Mouse (Mus musculus) yolk sac, embryonic 10.5 days (tissue): Measurements from ENCODE around the gene Ebf1.
"Not testable (repeated sequence)": the region's sequence is repeated elsewhere in the genome, so short reads cannot be mapped to it uniquely, and the experiment has no call there.

ENCODE experiments used
- DNase-seq: peaks from one replicate; pipeline ENCODE4 v3.0.0-alpha.2; 2017; ENCODE audit warnings: low spot score

The Ebf1 gene

GRCm38 (mm10) chr11:44616788-44617712 is at the start of gene Ebf1:
TSS of gene Ebf1 (plus strand) at chr11:44617317.
- DNase-seq, result peak; percentile 91

DNA sequence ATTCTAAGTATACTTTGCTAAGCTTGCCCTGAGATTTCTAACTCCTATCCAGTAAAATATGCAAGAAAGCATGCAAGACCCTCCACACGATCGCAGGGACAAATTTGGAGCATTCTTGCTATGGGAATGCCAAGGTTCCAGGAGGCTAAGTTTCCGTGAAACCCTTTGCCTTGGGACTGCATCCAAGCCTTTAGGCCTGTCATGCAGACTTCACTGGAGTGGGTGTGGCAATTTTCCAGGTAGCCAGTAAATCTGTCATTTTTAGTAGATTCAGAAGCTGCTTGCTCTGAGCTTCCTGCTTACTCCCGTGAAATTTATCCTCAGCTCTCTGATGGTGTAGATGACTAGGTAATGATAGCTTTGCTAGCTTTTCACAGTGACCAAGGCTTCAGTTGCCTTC is 46.8 kb upstream of the Ebf1 start:
- not testable (repeated sequence) for DNase-seq

DNA sequence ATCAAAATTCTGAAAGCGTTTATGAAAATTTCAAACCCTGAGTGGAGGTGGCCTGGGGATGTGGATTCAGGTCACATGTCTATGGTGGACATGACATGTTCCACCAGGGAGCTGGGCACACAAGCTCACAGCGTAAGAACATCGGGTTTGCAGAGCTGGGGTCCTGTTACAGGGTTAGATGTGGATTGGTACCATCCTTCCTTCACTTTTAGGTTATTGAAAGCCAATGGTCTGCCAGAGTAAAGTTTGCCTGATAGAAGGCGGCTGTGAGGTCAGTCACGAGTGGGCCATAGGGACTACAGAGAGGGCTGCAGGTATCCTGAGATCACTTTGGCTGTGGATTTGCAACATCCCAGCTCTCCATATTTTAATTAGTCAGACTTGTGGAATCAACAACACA is 44.3 kb upstream of the Ebf1 start:
- no peak for DNase-seq

DNA sequence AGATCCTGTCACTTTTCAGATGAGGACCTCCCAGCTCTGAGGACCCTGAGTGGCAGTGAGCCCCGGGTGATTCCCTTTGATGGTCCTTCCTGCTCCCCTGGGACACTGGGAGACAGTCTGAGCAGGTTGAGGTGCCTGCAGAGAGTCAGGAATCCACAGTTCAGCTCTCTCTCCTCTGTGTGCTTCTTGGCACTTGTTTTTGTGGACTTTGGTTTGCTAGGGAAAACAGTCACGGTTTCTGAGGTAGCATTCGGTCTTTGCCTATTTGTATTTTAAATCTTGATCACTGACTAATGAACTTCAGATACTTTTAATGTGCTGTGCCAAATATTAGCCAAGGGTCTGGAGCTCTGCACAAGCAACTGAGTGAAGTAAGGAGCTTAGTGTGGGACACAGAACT is 43.7 kb upstream of the Ebf1 start:
- peak; percentile 22 for DNase-seq

GRCm38 (mm10) chr11:44574391-44574790 is 42.7 kb upstream of the Ebf1 start:
- no peak for DNase-seq

GRCm38 (mm10) chr11:44574820-44575219 is 42.3 kb upstream of the Ebf1 start:
- DNase-seq, result no peak

- no peak for DNase-seq
These were observed 39.2 kb upstream of the Ebf1 start for GRCm38 (mm10) chr11:44577911-44578310.

DNA sequence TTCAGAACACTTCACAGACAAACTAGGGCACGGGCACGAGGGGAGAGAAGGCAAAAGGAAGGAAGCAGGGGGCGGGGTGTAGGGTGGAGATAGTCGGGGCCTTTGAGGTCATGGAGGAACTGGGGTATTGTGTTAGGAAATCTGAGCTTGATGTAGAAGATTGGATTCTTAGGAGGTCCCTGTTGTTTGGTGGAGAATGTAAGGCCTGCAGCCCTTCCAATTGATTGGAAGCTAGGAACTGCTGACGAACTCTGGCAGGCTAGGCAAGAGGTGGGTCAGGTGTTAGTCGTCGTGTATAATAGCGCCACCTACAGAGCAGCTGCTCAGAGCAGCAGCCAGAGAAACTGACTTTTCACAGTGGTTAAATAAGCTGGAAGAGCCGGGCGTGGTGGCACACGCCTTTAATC is 35.8 kb upstream of the Ebf1 start:
- peak; percentile 38 for DNase-seq

DNA sequence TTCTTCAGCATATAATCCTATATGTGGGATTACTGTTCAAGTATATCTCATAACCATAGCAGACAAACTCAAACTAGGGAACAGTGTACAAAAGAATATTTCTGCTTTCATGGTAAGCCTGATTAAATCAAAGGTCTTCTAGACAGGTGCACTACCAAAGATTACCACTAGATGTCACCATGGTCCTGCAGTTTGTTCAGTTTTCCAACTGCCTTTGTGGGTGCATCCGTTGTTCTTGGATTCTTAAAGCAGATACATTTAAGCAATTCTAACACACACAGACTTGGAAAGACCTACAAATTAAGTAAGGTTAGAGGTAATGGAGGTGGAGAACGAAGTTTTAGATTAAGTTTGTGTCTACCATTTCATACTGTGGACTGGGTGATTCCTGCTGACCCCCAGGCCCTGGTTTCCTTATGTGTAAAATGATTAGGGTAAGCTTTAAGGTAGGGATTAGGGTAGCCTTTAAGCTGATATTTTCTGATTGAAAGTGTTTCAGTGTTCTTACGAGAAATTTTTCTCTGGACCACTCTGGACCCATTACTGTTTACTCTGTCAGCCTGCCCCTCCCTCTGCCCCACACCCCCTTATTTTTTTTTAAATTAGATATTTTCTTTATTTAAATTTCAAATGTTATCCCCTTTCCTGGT is 30.9 kb upstream of the Ebf1 start:
- DNase-seq, result peak; percentile 17

DNA sequence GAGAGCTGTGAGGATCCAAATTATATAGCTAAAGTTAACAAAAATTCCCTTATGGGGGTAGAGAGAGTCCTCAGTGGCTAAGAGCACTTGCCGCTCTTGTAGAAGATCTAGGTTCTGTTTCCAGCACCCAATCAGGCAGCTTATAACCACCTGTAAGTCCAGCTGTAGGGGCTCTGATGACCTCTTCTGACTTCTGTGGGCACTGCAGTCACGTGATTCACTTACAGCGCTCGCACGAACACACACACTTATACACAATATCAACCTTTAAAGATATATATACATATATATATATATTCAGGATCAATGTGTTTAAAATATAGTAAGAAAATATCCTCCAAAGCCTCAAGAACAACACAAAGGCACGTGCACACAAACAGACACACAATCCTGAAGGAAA is 24.1 kb upstream of the Ebf1 start:
- no peak for DNase-seq

- no peak for DNase-seq
These were observed 22.3 kb upstream of the Ebf1 start for GRCm38 (mm10) chr11:44594768-44595167.

DNA sequence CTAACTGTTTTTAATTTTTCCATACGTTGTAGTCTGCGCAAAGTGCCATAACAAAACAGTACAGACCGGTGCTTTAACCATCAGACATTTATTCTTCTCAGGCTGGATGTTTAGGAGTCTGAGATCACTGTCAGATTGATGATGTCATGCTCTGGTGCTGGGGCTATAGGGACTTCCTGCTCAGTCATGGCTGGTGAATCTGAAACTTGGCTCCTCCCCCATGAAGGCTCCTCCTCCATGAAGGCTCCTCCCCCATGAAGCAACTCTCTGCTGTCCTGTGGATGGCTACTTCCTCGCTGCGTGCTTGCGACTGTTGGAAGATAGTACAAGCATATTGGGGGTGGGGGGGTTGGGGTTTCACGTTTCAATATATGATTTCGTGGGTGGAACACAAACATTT is 10.2 kb upstream of the Ebf1 start:
- DNase-seq, result no peak

GRCm38 (mm10) chr11:44608646-44609045 is 8.5 kb upstream of the Ebf1 start:
- DNase-seq, result no peak

- DNase-seq, result peak; percentile 70
These were observed 5.9 kb upstream of the Ebf1 start for GRCm38 (mm10) chr11:44610971-44611781.

DNA sequence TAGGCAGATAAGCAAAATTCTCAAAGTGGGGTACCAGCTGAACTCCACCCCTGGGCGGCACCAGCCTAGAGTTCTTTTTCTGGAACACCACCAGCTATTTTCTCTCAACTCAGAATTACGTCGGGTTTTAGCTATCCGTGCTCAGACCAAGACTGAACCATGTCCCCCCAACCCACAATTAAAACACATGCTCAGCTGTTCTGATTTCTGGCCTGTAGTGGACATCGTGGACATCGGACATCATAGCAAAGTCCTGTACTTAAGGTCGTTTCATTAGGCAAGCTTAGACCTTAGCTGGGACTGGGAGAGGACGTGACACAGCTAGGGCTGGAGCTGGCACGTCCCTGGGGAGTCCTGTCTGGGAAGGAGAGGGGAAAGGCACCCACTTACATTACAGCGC is 5.0 kb upstream of the Ebf1 start:
- DNase-seq, result no peak

DNA sequence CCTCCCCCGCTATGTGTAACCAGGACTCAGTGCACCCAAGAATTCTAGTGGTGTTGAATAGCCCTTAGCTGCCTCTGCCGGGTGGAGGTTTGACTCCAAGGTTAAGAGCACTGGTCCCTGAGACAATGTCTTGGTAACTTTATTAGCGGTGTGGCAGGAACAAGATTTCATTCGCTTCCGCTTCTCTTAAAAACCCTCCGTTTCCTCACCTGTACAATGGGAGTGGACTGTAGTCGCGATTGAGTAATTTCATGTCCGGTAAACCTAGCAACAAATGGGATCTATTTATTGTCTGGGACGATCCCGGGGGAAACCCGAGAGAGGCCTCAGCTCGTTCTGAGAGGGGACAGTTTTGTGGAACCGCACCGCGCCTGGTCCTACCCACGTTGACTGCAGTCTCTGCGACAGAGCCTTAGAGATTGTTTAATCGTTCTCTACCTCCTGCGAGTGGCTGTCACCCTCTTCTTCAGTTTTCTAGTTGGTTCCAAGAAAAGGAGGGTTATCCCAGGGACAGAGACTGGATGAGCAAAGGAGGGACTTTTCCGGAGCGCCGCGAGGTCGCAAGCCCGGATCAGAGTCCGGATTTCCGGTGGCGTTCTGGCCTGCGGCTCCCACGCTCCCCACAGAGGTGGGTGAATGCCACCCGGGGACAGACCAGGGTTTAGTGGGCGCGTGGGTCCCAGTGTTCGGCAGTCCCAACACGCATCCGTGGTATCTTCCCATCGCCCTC is 4.3 kb upstream of the Ebf1 start:
- DNase-seq, result no peak

DNA sequence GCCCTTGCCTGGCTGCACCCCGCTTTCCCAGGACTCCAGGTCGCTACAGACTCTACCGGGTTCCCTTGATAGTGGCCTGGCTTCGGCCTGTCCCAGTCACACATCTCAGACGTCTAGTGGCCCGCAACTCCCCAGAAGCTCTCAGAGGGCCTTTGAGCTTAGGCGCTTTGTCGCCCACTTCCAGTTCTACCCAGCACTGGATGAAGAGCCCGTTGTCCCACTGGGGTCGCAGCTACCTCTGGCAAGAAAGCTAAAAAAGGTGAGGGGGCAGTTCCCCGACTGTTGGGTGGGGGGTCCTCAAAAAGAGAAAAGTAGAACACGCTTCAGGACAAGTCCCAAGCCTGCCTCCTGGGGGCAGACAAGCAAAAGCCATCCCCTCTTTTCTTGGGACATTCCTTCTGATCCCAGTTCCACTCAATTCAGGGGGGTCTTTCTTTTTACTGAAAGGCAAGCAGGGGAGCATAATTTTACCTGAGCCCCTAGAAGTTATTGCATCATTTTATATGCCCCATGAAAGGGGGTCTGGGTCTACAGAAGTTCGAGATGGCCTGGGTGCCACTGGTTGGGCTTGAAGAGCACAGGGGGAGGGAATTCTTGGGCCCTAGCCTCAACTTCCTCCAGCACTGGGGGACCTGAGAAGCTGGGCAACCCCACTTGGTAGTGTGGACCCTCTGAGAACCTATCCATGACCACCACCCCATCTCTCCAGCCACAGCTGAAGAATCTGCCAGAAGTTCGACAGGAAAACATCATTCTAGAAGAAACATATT is 3.5 kb upstream of the Ebf1 start:
- no peak for DNase-seq

DNA sequence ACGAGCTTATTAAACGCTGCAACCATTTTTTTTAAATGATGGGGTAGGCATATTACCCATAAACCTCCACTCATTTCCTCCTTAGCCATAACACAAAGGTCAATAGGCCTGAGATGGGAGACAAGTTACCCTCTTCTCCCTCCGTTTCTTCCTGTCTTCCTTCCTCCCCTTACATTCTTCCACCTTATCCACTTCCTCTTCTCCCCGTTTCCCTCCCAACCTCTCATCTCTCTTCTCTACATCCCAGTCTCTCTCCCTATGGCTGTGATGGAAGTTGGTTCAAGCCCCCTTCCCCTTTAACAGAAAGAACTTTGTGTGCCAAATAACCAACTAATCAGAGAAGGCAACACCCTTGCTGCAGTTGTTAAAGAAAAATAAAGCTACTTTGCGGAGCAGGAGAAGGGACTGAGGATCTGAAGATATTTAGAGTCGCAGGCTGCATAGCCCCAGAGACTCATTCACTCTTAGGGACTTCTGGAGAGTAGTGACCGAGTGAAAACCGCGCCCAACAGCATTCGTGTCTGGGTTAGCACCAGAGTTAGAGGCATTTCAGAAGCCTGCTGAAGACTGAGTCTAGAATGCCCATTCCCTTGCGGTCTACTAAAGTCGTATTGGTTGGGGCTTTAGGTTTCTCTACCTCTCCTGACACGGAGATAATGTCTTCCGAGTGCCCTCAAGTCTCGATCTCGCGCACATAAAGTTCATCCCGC is 884 bp upstream of the Ebf1 start:
- no peak for DNase-seq

- no peak for DNase-seq
These were observed 843 bp downstream of the Ebf1 start for GRCm38 (mm10) chr11:44617734-44618586.
